Mouse (Mus musculus) hematopoietic stem cell, adult 5-6 weeks (primary cell): ENCODE results near the gene Dcp1b. TPM values are rescaled to one million over a fixed set of nuclear protein-coding genes. Genes with fewer than 3 reads are reported as not detected.

Experiments used
- ATAC-seq, 2 experiments: fragments of 125-278 bp in 1 of 2; replicated peaks in 1 of 2; 2 replicates each; pipeline ENCODE4 v1.8.0; 2016 to 2017; ENCODE audit warnings: inconsistent platforms in 2 of 2, mild to moderate bottlenecking in 2 of 2, moderate number of reproducible peaks in 2 of 2, low read depth in 1 of 2, moderate TSS enrichment in 1 of 2; ENCODE audit not compliant: low FRiP score in 2 of 2, poor library complexity in 2 of 2, severe bottlenecking in 2 of 2, insufficient read depth in 1 of 2, low TSS enrichment in 1 of 2
- total RNA-seq: library from RNA; stranded (forward); fragments of 172-1452, 232-1000 nt; gene quantifications from 2 replicates; pipeline ENCODE4 v1.2.3, GENCODE M21; 2017

The Dcp1b gene
- total RNA-seq, 1 experiment from 2014 or later, result 10.2 TPM

DNA sequence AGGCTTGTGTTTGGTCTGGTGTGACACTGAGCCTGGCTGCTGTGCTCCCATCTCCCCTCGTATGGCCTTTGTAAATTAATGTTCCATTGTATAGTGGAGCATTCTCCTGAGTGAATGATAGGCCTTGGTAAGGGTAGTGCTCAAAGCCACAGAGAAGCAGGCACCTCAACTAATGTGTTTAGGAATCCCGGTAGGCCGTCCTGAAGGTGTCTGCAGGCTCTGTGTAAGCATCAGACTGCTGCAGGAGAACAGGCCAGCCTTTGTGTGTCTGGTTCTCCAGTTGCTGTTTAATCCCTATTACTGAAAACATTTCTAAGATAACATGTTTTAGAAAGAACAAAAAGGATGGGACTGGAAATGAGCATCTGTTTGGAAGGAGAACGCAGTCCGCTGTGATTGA is 43.5 kb downstream of the Dcp1b start:
- ATAC-seq, result no peak

GRCm38 (mm10) chr6:119219237-119219870 is 44.3 kb downstream of the Dcp1b start:
- ATAC-seq, result no peak

GRCm38 (mm10) chr6:119220297-119220696 is 45.2 kb downstream of the Dcp1b start:
- ATAC-seq, result peak; percentile 77 to 78; a peak in 3 of 4 replicates

GRCm38 (mm10) chr6:119224451-119225195 is 49.6 kb downstream of the Dcp1b start:
- ATAC-seq, result no peak

- ATAC-seq, result no peak
These were observed 50.2 kb downstream of the Dcp1b start for GRCm38 (mm10) chr6:119225226-119225625.

DNA sequence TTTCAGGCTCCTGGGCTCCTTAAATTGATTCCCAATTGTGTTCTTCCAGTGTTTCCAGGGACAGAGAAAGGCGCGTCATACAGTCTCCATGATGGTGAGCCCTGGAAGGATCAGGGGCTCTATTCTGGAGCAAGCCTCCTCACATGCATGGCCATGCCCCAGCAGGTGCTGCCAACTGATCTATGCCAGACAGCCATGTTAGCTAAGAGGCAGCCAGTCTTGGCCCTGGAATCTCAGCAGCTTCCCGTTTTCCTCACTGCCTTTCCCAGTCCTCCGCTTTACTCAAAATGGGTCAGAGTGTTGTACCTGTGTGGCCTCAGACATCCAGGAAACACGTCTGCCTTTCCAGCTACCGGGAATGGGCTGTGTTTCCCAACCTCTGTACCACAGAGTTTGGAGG is 50.7 kb downstream of the Dcp1b start:
- no peak for ATAC-seq

- ATAC-seq, result no peak
These were observed 51.9 kb downstream of the Dcp1b start for GRCm38 (mm10) chr6:119227001-119227400.

DNA sequence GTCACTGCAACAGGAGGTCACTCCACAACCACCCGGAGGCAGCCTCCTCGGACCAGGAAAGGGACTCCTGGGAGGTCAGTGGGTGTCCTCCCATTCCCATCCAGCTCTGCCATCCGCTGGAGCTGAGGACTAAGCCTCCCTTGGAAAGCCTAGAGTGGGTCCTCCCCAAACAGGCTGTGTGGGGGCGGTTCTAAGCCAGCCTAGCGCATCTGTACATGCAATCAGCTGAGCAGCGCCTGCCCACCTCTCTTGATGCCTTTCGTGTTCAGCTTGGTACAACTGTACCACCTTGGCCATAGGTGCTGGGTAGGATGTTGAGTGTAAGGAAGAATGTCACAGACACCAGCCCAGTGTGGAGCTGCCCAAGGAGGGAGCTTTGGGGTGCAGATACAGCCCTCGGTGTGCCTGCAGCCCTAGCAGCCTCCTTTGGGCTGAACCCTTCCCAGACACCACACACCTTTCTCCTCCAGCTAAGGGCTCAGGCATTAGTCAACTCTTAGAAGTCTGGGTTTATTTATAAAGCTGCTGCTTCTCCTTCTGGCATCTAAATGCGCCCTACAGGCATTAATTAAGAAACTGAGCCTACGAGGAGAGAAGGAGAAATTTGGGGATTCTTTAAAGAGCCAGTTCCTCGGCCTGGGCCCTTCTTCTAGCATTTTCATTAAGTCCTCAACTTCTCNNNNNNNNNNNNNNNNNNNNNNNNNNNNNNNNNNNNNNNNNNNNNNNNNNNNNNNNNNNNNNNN is 54.0 kb downstream of the Dcp1b start:
- no peak for ATAC-seq

DNA sequence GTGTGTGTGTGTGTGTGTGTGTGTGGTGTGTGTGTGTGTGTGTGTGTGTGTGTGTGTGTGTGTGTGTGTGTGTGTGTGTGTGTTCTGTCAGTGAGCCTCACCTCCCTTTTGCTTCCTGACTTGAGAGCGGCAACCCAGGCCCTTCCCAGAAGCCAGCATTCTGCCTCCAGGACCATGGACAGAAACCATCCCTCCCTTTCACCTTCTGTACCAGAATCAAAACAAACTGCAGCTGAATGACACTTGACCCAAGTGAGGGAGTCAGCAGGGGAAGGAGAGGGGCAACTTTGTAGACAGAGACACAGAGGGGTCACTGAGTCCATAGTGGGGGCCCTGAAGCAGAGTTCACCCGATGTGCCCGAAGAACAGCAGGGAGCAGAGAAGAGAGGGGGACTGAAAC is 58.0 kb downstream of the Dcp1b start:
- no peak for ATAC-seq

DNA sequence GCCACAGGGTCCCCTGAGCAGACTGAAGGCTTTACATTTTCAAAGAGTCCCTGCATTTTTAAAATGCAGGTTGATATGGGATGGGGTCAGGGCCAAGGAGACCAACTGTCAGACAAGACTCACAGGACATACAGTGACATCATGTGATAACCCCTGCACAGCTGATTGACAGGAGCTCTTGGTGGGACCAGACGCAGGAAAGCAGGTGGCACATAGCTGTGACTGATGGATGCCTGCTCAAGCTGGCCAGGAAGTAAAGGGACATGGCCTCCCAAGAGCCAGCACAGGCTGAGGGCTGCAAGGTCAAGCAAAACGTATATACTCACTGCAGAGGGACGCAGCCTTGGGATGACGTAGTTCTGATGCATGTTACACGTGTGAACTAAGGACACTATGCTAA is 60.4 kb downstream of the Dcp1b start:
- ATAC-seq, result no peak

DNA sequence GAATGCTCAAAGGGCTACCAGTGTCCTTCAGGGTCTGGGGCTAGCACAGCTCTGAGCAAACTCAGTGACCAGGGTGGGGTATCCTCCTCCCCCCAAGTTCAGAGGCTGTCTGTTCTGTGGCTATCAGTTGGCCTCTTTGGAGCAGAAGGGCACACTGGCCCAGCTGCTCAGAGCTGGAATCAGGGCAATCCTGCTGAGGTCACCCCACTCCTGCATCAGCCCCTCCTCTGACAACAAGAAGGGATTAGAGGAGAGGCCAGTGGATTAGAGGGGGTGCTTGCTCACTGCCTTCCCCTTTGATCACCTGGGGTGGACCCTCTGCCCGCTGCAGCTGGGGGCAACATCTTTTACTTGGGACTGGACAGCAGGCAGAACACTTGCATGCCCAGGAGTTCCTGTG is 61.2 kb downstream of the Dcp1b start, which contains the start of gene Cacna2d4:
TSS of gene Cacna2d4 (plus strand) at position 286 of the 400 bp plus-strand sequence.
- no peak for ATAC-seq

- ATAC-seq, result no peak
These were observed 62.5 kb downstream of the Dcp1b start for GRCm38 (mm10) chr6:119237427-119237989.

GRCm38 (mm10) chr6:119239341-119240005 is 64.4 kb downstream of the Dcp1b start:
- no peak for ATAC-seq

GRCm38 (mm10) chr6:119240256-119240655 is 65.2 kb downstream of the Dcp1b start:
- ATAC-seq, result no peak

GRCm38 (mm10) chr6:119240871-119241705 is 66.0 kb downstream of the Dcp1b start:
- no peak for ATAC-seq

- ATAC-seq, result no peak
These were observed 71.0 kb downstream of the Dcp1b start for GRCm38 (mm10) chr6:119246082-119246481.

GRCm38 (mm10) chr6:119248578-119248977 is 73.5 kb downstream of the Dcp1b start:
- ATAC-seq, result no peak
